Mouse (Mus musculus) urinary bladder, postnatal 25 days (tissue): ENCODE results near the gene Card19.
A peak's percentile ranks its signal among the peaks of the same experiment; 100 is the strongest.

ENCODE experiments used
- DNase-seq: peaks from one replicate; pipeline ENCODE4 v3.0.0; 2022; ENCODE audit warnings: low spot score

The Card19 gene

GRCm38 (mm10) chr13:49194811-49195210 lies 21.0 kb downstream of the Card19 start:
- DNase-seq, result no peak

GRCm38 (mm10) chr13:49193650-49194049 lies 22.2 kb downstream of the Card19 start:
- DNase-seq, result no peak

GRCm38 (mm10) chr13:49192156-49192855 lies 23.5 kb downstream of the Card19 start:
- no peak for DNase-seq

GRCm38 (mm10) chr13:49191673-49192035 lies 24.2 kb downstream of the Card19 start:
- DNase-seq, result no peak

- no peak for DNase-seq
Measured at GRCm38 (mm10) chr13:49190876-49191672, 24.8 kb downstream of the Card19 start.

- no peak for DNase-seq
Measured at GRCm38 (mm10) chr13:49189970-49190870, 25.6 kb downstream of the Card19 start.

- DNase-seq, result no peak
Measured at GRCm38 (mm10) chr13:49188966-49189360, 26.9 kb downstream of the Card19 start.

GRCm38 (mm10) chr13:49188219-49188965 lies 27.4 kb downstream of the Card19 start:
- no peak for DNase-seq

- peak; percentile 79 for DNase-seq
Measured at GRCm38 (mm10) chr13:49187288-49188218, 28.3 kb downstream of the Card19 start, which contains the start of gene Ninj1. Ninj1 (plus strand) TSS chr13:49187485.

- no peak for DNase-seq
Measured at GRCm38 (mm10) chr13:49186798-49187287, 29.0 kb downstream of the Card19 start.

- DNase-seq, result no peak
Measured at GRCm38 (mm10) chr13:49183646-49184045, 32.2 kb downstream of the Card19 start.

GRCm38 (mm10) chr13:49183161-49183560 lies 32.7 kb downstream of the Card19 start:
- no peak for DNase-seq

GRCm38 (mm10) chr13:49181411-49181984 lies 34.3 kb downstream of the Card19 start:
- no peak for DNase-seq

- DNase-seq, result no peak
Measured at GRCm38 (mm10) chr13:49180691-49181090, 35.1 kb downstream of the Card19 start.

- no peak for DNase-seq
Measured at GRCm38 (mm10) chr13:49180274-49180673, 35.6 kb downstream of the Card19 start.

GRCm38 (mm10) chr13:49178839-49179585 lies 36.8 kb downstream of the Card19 start:
- DNase-seq, result no peak

GRCm38 (mm10) chr13:49175509-49175908 lies 40.3 kb downstream of the Card19 start:
- DNase-seq, result no peak

GRCm38 (mm10) chr13:49172971-49173596 lies 42.8 kb downstream of the Card19 start:
- DNase-seq, result peak; percentile 94

- DNase-seq, result no peak
Measured at GRCm38 (mm10) chr13:49172335-49172734, 43.5 kb downstream of the Card19 start.
